Mouse (Mus musculus) testis, adult 2 months (tissue): ENCODE measurements around the gene Ramp2.

Experiments
- CTCF ChIP-seq: fragments of 200-500 bp; IDR thresholded peaks from 2 replicates; pipeline ENCODE4 v1.5.1; 2012; ENCODE audit warnings: low read depth, mild to moderate bottlenecking, inconsistent platforms, low read length, moderate library complexity; ENCODE audit not compliant: control insufficient read depth, insufficient read depth, insufficient replicate concordance
- POLR2A ChIP-seq: fragments of 200-500 bp; IDR thresholded peaks from 2 replicates; pipeline ENCODE4 v1.6.1; 2012; ENCODE audit warnings: low read depth, mild to moderate bottlenecking, inconsistent platforms, low read length, moderate library complexity; ENCODE audit not compliant: control insufficient read depth

- TF ChIP-seq POLR2A (no peak), CTCF (no peak)
These were observed 21.5 kb upstream of the Ramp2 start for GRCm38 (mm10) chr11:101224337-101224736.
